In the genomic region with DNA sequence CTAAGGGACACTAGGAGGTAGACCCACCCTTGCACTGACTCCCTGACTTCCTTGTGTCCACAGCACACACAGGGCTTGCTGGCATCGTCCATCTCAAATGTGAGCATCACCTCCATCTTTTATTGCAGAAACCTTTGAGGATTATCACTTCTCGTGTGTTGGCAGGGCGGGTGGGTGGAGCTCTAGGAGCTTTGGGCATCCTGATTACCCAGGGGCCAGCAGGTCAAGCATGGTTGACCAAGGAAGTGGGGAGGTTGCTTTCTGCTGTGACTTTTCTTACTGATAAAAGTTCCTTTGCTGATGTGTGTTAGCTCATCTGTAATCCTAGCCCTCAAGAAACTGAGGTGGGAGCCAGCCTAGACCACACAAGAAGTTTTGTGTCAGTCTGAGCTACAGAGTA, we compare ENCODE assay signal across 27 mouse cellular contexts. TPM values are rescaled to one million over a fixed set of nuclear protein-coding genes. Genes with fewer than 3 reads are reported as not detected.
"Had no signal": no experiment of that assay in that cellular context is flagged by ENCODE, and none has a peak within 500 bp of the region (broad histone marks: within the 10 kb centered on the region; RNA-seq: fewer than 3 reads in every experiment).

No protein-coding gene starts in this region.

- ATAC-seq: hindbrain, embryonic 16.5 days; inflammation-experienced regulatory T-cells, adult 6 months; intestine, embryonic 15.5 days; liver, embryonic 12.5 days had no signal

- H3K9me3 ChIP-seq: heart, embryonic 13.5 days; heart, embryonic 15.5 days; hindbrain, embryonic 10.5 days; hindbrain, embryonic 12.5 days; intestine, embryonic 15.5 days; kidney, embryonic 15.5 days; limb, embryonic 13.5 days; limb, embryonic 15.5 days; liver, embryonic 12.5 days had no signal

- H3K4me1 ChIP-seq: intestine, embryonic 15.5 days; kidney, embryonic 15.5 days; limb, embryonic 13.5 days; limb, embryonic 15.5 days; liver, embryonic 12.5 days had no signal

- H3K4me2 ChIP-seq: heart, embryonic 11.5 days; heart, embryonic 13.5 days; heart, embryonic 15.5 days; hindbrain, embryonic 12.5 days; hindbrain, embryonic 14.5 days; intestine, embryonic 15.5 days; kidney, embryonic 15.5 days; limb, embryonic 13.5 days; limb, embryonic 15.5 days; liver, embryonic 12.5 days had no signal

- H3K27me3 ChIP-seq: heart, embryonic 13.5 days; heart, embryonic 15.5 days; hindbrain, embryonic 12.5 days; intestine, embryonic 15.5 days; kidney, embryonic 15.5 days; limb, embryonic 13.5 days; limb, embryonic 15.5 days; liver, embryonic 12.5 days had no signal

- H3K4me3 ChIP-seq: heart, adult 2 months; heart, embryonic 13.5 days; heart, embryonic 15.5 days; hindbrain, embryonic 10.5 days; hindbrain, embryonic 12.5 days; intestine, embryonic 15.5 days; kidney, embryonic 15.5 days; limb, embryonic 13.5 days; limb, embryonic 15.5 days; liver, embryonic 12.5 days had no signal

- H3K27ac ChIP-seq: heart, adult 2 months; heart, embryonic 13.5 days; heart, embryonic 15.5 days; hindbrain, embryonic 10.5 days; hindbrain, embryonic 12.5 days; hindbrain, embryonic 14.5 days; intestine, embryonic 15.5 days; kidney, embryonic 15.5 days; kidney, postnatal 0 days; limb, embryonic 13.5 days; limb, embryonic 15.5 days; liver, embryonic 12.5 days had no signal

- DNase-seq: gastrocnemius, postnatal 14 days; gastrocnemius, postnatal 36 days; heart, adult 11 months; heart, adult 2 months; heart, postnatal 4 days; kidney, adult 11 months; kidney, adult 2 months; kidney, adult 9 months; kidney, postnatal 14 days; kidney, postnatal 36 days; layer of hippocampus, adult 9-11 months; layer of hippocampus, postnatal 36 days; left cerebral cortex, postnatal 4 days had no signal

- H3K9ac ChIP-seq: heart, embryonic 13.5 days; heart, embryonic 15.5 days; hindbrain, embryonic 12.5 days; hindbrain, embryonic 14.5 days; intestine, embryonic 15.5 days; kidney, embryonic 15.5 days; limb, embryonic 13.5 days; limb, embryonic 15.5 days; liver, embryonic 12.5 days had no signal

RNA-seq across cellular contexts. Expression of a gene that starts 29.7 kb away (rescaled TPM):
- polyA plus RNA-seq: inflammation-experienced regulatory T-cells, adult 6 months had no signal
